Mouse (Mus musculus) midbrain, embryonic 15.5 days (tissue): ENCODE measurements around the gene Samd10. TPM values are rescaled to one million over a fixed set of nuclear protein-coding genes. Genes with fewer than 3 reads are reported as not detected.

Experiments
- microRNA-seq: library from miRNA; unstranded; fragments of <30 nt; microRNA quantifications from one replicate; pipeline ENCODE4, GENCODE M21; 2016
- polyA plus RNA-seq: library from polyadenylated mRNA; unstranded; fragments of >200 nt; fragmentation: Nextera tagmentation; extraction: Ambion mirVana; gene quantifications from 2 replicates; pipeline ENCODE4 v1.2.1, GENCODE M21; 2015

Samd10 gene
- polyA plus RNA-seq, 1 experiment from 2014 or later: 232 TPM

Small RNA genes within 50 kb of the gene (microRNA-seq; reads per million reads assigned to microRNA genes)
- gene Mir7006: not detected

Other genes starting within 250 kb of the Samd10 start
- gene Zgpat, start 234.3 kb downstream of the Samd10 start, polyA plus RNA-seq: 96.4 and 103 TPM in 2 replicates
- 96.4 and 99.7 TPM in 2 replicates for gene Arfrp1, start 233.8 kb downstream of the Samd10 start, polyA plus RNA-seq
- 66.3 and 71.4 TPM in 2 replicates for gene Lime1, start 219.1 kb downstream of the Samd10 start, polyA plus RNA-seq
- 23.8 and 26.0 TPM in 2 replicates for gene Zbtb46, start 139.8 kb downstream of the Samd10 start, polyA plus RNA-seq
- gene Abhd16b, start 106.0 kb downstream of the Samd10 start, polyA plus RNA-seq: 0.09 and 0.12 TPM in 2 replicates
- 117 TPM in 2 replicates for gene Tpd52l2, start 102.1 kb downstream of the Samd10 start, polyA plus RNA-seq
- 291 and 297 TPM in 2 replicates for gene Dnajc5, start 78.7 kb downstream of the Samd10 start, polyA plus RNA-seq
- 77.2 and 81.8 TPM in 2 replicates for gene Uckl1, start 14.3 kb downstream of the Samd10 start, polyA plus RNA-seq
- 68.4 and 69.0 TPM in 2 replicates for gene Prpf6, start 7.3 kb downstream of the Samd10 start, polyA plus RNA-seq
- 97.1 and 111 TPM in 2 replicates for gene Zfp512b, start 6.4 kb downstream of the Samd10 start, polyA plus RNA-seq
- gene Gm29797, start 57.8 kb upstream of the Samd10 start, polyA plus RNA-seq: not detected in 2 replicates
- gene Sox18, start 72.4 kb upstream of the Samd10 start, polyA plus RNA-seq: 18.3 and 19.7 TPM in 2 replicates
- 52.2 and 54.5 TPM in 2 replicates for gene Tcea2, start 81.1 kb upstream of the Samd10 start, polyA plus RNA-seq
- 65.4 and 67.3 TPM in 2 replicates for gene Rgs19, start 94.8 kb upstream of the Samd10 start, polyA plus RNA-seq
- not detected in 2 replicates for gene Lkaaear1, start 99.2 kb upstream of the Samd10 start, polyA plus RNA-seq
- gene Oprl1, start 115.8 kb upstream of the Samd10 start, polyA plus RNA-seq: 106 and 107 TPM in 2 replicates
- 22.0 and 24.6 TPM in 2 replicates for gene Myt1, start 164.1 kb upstream of the Samd10 start, polyA plus RNA-seq
- gene Pcmtd2, start 238.6 kb upstream of the Samd10 start, polyA plus RNA-seq: 30.3 and 35.5 TPM in 2 replicates